Mouse (Mus musculus): Measurements from ENCODE around the gene Epc2.

DNA sequence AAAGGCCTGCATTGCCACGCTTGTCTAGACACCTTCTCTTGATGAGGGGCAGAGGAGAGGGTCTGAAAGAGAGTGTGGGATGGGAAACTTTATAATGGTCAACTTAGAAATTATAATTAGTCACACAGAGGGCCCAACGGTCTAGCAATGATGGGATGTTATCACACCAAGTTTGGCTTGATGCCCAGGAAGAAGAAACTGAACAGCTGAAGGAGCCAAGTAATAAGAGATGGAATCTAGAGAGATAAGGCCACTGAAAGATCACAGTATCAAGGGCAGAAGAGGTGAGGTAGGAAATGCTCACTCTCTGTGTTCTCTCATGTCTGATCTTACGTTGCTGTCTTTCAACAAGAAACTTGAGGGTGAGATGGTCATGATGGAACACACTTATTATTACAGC lies 35.4 kb upstream of the Epc2 start:
- no peak for TF ChIP-seq POLR2A (IDR thresholded peaks at IDR 0.05; ENCODE audit: insufficient read depth, low read depth, low read length)
- no peak for TF ChIP-seq CTCF (IDR thresholded peaks at IDR 0.05; ENCODE audit: insufficient read depth, low read depth, low read length)
